Mouse (Mus musculus) NIH3T3 (cell line): ENCODE measurements around the gene Dnm1.
A peak's percentile ranks its signal among the peaks of the same experiment; 100 is the strongest.

Experiments
- DNase-seq: peaks from one replicate; pipeline ENCODE4 v3.0.0-alpha.2; 2012; ENCODE audit warnings: low read depth

The Dnm1 gene

DNA sequence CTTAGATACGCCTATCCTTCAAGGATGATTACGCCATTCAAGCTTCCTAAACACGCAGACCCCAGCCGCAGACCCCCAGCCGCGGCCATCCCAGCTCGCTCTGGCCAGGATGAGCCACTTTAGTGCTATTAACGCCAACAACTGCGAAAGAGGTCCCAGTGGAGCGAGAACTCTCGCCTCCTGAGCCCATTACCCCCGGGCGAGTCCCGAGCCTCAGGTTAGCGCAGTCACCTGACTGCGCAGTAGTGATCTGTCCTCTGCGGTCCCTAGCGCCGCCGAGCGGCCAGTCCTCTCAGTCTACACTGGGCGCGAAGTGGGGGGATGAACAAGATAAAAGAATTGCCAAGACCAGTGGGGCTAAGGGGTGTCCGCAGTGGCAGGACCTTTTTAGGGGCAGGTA lies 8.3 kb upstream of the Dnm1 start:
- DNase-seq = peak; percentile 82

DNA sequence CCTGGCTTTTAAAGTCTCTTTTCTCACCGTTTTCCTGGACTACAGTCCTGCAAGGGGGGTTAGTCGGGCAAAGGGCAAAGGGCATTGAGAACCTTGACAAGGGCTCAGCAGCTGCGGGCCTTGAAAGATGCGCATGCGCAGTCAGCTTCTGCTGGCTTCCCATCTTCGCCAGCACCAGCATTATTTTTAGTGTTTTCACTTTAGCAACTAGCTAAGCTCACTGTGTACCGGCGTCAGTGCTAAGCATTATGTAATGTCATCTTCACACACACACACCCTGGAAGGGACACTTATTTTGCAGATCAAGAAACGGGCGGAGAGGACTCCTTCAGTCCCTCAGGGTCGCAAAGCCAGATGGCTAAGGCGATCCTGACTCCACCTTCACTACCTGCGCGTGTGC lies 7.6 kb upstream of the Dnm1 start:
- peak; percentile 83 for DNase-seq

DNA sequence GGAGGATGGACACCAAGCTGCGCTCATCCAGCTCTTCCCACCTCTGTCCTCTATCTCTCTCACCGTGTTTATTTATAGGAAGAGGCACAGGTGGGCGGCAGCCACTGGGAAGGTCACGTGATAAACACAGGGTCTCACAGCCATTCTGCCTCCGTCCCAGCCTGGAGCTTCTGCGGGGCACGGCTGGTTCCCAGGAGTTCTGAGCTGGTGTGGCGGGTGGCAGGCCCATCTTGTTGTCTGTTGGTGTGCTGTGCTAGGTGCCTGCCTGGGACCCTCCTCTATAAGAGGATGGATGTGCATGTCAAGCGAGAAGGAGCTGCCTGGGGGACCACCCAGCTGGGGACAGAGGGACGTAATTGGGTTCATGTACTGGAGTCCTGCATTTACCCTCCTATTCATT lies 5.2 kb upstream of the Dnm1 start:
- no peak for DNase-seq

DNA sequence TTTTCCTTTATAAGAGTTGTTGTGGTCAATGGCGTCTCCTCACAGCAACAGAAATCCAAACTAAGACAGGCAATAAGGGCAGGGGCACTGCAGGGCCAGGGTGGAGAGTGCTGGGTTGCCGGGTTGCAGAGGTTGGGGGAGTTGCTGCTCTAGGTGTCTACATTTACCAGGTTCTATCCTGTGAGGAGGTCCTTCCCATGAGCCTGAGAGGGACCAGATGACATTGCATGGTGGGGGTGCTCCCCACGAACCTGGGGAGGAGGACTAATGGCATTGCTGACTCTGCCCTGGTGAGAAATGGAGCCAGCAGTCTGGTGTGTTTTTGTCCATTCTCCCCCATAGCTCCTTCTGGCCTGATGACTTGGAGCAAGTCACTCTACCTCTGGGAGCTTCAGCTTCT lies 4.6 kb upstream of the Dnm1 start:
- DNase-seq = no peak

DNA sequence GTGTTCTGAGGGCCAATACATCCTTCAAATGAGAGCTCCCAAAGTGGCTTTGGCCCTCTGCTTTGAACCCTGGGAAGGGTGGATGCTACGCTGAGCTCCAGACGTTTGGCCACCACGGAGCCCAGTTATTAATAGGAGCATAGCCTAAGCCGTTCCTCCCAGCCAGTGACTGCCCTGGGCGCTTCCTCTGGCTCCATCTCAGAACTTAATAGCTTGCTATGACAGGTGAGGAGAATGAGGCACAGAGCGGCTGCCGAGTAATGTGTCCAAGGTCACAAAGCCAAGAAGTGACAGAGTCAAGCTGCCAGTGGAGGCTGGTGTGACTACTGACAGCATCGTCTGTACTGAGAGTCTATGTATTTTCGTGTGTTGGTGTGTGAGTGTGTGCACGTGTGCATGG lies 3.1 kb upstream of the Dnm1 start:
- no peak for DNase-seq

DNA sequence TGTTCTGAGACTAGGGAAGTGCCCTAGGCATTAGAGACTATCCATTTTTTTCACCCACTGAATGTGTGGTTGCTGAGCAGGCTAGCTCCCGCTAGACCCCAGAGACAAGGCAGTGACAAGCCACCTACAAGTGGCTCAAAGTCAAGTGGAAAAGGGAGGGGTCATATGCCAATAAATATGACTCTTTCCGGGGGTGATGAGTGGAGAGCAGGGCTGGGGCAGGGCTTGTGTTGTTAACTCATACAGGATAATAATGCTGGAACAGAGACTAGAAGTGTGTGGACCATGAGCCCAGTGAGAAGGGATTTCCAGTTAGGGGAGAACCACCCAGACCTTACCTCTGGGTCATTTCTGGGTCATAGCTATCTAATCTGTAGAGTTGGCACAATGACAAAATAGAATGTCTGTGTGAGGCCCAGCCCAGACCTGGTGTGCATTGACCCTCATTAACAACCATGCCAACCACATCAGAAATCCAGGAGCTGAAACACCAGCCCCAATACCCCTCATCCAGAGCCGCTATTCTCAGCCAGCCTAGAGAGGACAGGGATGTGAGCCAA lies 1.3 kb upstream of the Dnm1 start:
- no peak for DNase-seq

DNA sequence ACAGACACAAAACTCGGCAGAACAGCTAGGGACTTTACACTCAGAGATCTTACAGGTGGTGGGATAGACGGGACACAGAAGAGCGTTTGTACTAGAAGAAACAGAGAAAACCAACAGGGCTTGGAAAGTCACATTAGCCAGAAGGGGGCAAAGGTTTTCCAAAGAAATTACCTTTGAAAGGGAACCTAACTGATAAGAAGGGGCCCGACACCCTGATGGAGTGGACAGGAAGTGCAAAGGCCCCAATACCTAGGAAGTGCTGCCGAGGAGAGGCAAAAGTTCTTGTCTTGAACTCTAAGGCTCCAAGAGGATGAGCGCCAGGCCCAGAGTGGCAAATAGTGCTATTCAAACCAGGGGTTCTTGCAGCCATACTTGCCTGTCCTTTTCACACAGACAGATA lies 698 bp upstream of the Dnm1 start:
- DNase-seq = no peak

DNA sequence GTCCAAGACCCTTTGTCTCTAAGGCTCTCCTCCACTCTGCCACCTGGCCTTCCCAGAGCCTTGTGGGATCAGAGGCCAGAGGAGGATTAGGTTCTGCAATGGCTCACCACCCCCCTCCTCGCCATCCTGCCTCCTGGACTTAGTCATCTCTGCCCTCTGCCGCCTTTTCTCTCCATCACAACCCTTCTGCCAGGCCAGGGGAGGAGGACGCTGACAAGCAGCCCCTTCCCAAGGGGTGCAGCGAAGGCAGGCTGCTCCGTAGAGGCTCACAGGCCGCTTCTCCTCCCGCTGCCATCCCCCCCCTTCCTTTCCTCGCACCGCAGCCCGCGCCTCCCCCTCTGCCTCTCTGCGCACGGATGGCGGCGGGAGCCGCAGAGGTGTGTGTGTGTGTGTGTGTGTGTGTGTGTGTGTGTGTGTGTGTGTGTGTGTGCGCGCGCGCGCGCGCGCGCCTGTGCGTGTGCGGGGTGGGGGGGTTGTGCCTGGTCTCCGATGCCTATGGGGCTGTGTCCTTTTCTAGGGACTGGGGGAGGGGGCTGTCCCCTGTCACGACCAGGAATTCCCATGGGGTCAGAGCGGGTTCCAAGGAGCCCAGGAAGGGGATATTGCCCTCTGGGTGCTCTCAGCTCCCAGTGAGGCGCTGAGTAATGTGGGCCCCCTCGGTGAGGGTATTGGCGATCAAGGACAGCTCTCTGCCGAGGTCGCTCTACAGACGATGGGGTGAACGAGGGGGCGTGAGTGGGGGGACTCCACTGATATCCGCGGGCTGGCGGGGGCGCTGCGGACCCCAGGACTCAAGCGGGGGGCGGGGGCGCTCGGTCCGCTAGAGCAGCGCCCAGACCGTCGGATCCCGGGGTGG lies 759 bp downstream of the Dnm1 start, which contains the start of gene Ciz1:
TSS of gene Ciz1 (plus strand) at position 177 of the 856 bp plus-strand sequence.
- peak; percentile 73 for DNase-seq

DNA sequence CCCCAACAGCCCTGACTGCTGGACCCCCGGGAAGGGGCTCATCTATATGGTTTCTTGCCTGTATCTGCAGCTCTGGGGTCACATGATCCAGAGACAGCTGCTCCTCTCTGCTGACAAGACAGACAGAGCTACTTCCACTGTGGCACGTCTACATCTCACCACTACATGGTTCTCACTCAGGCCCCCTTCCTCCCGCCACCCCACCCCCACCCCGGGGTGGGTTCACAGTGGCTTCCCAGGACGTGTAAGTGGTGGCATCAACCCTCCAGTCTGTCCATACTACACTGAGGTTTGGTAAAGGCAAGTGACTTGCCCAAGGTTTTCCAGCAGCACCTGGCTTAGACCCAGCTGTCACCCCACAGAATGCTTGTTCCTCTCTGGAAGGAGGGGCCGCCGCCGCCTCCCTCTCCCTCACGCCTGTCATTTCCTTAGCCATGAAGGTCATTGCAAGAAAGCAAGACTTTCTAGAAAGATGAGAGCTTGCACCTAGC lies 1.6 kb downstream of the Dnm1 start:
- DNase-seq = no peak

DNA sequence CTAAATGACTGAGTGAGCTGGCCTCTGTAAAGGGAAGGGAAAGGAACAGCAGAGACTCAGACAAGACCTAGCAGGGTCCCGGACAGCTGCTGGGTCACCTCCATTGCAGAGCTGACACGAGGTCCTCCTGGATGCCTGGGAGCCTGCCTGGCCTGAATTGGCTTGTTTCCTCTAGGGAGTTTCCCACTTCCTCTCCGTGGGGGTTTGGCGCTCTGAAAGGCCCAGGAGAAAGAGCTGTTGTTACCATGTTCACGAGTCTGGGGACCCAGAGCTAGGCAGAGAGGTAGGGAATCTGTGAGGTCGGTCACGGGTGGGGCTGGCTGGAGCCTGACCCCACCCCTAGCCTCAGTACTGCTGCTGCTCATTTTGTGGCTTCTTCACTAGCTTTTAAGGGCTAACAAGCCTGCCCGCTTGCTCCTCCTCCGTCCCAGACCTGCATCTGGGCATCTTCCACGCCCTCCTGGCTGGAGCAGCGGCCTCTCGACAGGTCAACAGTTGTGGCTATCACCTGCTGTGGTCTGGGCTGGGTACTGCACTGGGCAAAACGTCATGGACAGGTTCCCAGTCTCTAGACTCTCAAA lies 2.6 kb downstream of the Dnm1 start:
- DNase-seq = no peak

DNA sequence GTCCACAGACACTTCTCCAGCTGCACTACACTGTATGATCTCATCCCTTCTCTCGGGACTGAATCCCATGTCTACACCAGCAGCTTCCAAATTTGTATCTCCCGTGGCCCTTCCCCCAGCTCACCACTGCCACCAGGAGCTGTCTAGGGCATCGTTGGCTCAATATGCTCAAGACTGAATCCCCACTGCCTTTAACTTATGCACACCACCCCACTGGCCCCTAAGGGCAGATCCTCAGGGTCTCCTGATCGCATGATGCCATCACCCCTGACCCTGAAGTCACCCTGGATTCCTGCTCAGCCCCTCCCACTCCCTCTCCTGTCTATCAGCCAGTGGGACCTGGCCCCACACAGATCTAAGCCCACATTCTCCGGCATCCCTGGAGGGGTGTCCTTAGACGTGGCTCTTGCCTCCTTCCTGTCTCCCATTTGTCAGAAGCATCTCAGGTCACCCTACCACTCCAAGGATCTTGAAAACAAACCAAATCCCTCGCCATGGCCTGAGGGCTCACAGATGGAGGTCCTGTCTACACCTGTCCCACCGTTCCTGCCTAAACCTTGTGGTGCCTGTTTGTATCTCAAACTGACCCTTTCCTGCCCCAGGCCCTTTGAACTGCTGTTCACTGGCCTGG lies 3.4 kb downstream of the Dnm1 start:
- no peak for DNase-seq

DNA sequence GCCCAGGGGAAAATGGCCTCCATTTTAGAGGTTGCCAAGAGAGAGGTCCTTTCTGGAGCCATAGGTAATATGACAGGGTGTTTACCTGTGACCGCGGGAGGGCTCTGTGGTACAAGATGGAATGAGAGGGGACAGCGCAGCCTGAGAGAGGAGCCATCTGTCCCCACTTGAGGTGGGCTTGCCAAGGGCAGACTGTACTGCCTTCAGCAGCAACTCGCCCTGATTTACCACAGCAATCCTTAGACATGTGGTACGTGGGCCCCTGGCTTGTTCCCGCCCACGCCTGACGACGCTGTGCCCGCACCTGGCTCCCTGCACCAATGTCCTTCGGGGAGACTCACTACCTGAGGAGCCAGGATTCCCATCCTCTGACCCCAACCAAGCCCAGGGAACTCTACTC lies 4.8 kb downstream of the Dnm1 start:
- no peak for DNase-seq

DNA sequence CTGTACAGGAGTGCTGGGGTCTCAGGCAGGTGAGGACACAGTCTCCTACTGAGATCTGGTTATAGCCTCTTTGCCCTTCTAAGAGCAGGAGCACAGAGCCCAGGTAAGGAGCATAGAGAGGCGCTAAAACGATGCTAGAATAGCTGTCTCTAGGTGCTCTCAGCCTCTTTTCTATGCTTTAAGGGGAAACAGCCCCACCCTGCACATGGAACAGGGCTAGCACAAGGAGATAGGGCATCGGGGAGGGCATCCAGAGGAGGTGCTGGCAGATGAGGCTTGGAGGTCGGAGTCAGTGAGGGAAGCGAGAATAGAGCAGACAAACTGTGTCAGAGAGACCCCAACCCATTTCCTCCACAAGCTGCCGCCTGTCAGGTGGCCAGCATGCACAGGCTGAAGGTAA lies 6.1 kb downstream of the Dnm1 start:
- DNase-seq = no peak

DNA sequence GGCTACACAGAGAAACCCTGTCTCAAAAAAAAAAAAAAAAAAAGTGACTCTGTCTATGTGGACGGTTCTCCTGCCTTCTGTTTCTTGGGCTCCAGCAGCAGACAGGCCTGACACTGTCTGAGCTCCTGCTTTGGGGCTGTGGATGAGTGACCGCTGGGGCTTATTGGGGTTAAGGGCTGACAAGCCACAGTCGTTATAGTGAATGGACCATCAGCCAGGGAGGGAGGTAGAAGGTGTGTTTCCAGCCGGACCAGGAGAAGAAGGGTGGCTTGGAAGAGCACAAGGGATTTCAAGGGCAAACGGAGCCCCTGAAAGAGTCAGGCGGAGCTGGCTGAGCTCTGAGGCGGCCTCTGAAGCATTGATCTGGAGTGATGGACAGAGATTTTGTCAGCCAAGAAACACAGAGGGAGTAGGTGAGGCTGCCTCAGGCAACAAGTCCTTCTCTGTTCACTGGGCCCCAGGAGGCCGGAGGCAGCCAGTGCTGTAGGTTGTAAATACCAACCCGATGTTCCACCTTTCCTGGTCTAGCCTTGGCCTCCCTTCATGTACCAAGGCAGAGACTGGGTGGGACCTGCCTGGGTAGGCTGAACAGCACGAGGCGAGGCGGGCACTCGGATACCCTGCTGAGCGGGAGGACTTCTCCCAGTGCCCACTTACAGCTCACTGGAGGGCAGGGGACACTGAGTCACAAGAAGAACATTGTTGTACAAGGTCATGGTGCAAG lies 8.4 kb downstream of the Dnm1 start:
- no peak for DNase-seq

DNA sequence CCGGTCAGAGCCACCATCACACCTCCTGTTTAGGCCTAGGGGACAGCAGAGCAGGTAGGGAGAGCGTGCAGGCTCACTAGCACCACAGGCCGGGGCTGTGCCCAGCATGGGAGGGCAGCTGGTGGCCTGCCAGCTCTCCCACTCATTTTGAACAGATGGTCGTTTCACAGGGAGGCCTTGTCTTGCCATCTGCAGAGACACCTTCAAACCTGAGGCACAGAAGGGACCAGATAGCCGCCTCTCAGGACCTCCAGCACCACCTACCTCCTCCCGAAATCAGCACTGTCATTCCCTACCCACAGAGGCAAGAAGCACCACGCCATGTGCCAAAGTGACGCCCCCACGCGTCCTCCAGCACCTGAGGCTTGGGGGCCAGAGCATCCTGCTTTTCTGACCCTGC lies 9.1 kb downstream of the Dnm1 start:
- DNase-seq = no peak

DNA sequence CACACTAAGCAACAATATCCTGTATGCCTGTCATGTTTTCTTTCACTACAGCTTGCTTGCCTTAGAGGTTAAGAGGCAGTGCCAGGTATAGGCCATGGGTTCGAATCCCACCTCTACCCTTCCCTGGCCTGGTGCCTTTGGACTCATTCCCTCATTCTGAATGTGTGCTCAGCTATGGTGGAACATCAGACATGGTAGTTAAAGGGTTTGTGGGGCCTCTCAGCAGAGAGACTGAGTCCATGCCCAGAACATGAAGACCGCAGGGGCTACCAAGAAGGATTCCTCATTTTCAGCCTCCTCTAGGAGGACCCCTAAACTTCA lies 9.8 kb downstream of the Dnm1 start:
- DNase-seq = no peak

DNA sequence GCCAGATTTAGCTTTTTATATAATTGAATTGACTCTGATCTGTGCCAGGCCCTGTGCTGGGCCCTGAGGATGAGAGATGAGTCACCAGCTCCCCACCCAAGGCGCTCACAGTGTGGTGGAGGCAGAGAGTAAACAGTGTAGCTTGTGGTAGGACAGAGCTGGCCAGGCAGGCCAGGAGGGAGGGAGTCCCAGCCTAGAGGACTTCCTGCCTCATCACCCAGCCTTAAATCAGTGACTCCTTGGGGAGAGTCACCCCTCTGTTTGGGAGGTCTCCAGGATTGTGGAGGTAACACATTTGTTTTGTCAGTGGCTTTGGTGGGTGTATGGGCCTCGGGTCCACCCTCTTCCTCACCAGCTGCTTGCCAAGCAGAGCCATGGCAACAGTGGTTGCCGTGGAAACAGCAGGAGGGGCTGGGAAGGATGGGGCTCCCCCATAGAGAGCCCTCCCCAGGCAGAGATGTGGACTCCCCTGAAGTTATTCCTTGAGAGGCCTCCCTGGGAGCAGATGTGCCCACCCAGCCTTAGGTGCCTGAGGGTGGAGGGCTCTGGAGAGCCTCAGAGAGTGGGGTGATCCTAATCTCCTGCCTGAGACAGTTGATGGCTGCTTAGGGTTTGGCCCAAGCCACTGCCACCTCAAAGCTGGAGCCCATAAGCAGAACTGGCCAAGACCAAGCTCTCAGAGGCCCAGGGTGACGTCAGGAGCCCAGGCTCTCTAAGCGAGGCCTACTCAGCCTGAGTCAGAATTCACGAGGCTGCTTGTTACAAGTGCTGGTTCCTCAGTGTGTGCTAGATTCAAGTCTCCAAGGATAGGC lies 10.4 kb downstream of the Dnm1 start:
- DNase-seq = peak; percentile 97

DNA sequence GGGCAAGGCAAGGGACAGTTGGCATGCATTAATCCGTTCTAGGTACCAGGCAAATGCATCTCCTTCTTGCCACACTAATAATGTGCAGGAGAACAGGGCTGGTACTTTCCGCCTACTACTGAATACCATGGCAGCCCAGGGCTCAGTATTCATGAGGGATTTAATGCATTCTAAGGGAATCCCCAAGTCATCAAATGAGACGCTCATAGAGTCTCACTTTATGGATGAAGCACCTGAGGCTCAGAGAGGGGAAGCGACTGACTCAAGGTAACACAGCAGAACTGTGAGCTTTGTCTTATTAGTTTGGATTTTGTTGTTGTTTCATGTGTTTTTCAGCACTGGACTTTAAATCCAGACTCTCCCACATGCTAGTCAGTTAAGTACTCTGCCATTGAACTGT lies 11.1 kb downstream of the Dnm1 start:
- DNase-seq = no peak

DNA sequence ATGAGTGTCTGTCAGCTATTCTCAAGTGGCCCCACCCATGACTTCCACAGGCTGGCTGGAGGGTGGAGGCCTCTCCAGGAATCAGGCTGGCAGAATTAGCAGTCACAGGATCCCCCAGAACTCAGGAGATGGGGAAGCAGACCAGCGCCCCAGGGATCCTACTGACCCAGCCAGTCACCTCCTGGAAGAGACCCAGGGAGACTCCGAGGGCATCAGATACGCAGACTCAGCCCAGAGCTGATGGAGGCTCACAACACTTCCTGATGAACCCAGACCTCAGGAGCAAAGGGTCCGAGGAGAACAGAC lies 11.6 kb downstream of the Dnm1 start:
- DNase-seq = no peak

DNA sequence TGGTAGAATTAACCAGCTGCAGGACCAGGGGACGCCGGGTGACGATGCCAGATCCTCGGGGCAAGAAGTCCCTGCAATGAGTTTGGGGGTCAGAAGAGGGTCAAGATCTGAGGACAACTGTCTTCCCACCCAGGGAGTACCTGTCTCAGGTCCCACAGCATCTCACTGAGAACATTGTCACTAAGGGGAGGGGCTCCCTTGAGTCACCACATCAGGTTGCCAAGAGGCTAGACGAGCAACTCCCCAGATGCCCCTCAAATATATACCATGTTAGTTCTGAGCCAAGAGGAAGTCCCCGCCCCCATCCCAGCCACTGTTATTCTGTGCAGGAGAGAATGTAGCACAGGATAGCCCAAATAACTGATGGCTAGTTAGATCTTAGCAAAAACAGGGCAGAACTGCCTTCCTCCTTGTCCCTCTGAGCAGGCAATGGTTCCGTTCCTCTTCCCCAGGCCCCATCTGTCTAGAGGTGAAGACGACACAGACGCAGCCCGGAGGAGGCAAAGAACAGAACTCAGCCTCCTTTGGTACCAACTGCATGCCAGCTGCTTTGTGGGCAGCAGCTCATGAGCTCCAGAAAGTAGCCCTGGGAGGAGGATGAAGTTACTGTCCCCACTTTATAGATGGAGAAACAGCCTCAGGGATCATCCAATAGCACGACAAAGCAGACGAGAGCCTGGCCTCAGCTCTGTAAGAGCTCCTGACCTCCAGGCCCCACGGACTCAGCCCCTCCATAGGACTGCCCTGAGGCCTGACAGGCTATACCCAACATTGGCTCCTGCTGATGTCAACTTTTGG lies 12.1 kb downstream of the Dnm1 start:
- no peak for DNase-seq
